Mouse (Mus musculus): ENCODE results near the gene 4930558K02Rik. TPM values are rescaled to one million over a fixed set of nuclear protein-coding genes. Genes with fewer than 3 reads are reported as not detected.

Gene 4930558K02Rik
- total and polyA plus RNA-seq, 3 experiments: not detected

- Histone ChIP-seq H3K9me3 (replicated peaks; ENCODE audit: low read length) (no peaks in the 10 kb centered on the region), H3K36me3 (replicated peaks in 1 of 2; ENCODE audit: control insufficient read depth in 1 of 2, insufficient read depth in 1 of 2, low read length in 1 of 2) (no peaks in the 10 kb centered on the region), H3K27ac (ENCODE audit: insufficient read depth, low read depth) (no peak overlapping the region), H3K27me3 (replicated peaks) (no peaks in the 10 kb centered on the region), H3K79me2 (replicated peaks; ENCODE audit: control insufficient read depth, extremely low read depth, insufficient read depth, poor library complexity, severe bottlenecking) (no peaks in the 10 kb centered on the region), H3K4me1 (ENCODE audit: control insufficient read depth in 1 of 2, insufficient read depth in 2 of 2) (peaks cover 29 to 71% of the 10 kb centered on the region in 2 experiments), H3K9ac (ENCODE audit: insufficient read depth, low read depth) (no peak overlapping the region), H3K4me2 (ENCODE audit: insufficient read depth, low read depth, poor library complexity, severe bottlenecking) (peak overlapping the region; percentile 3; the same call in 1 of the 2 replicates), H3K4me3 (replicated peaks in 1 of 3; ENCODE audit: low read depth in 2 of 3, low read length in 2 of 3, poor library complexity in 1 of 3) (no peak overlapping the region)
- in situ Hi-C loops (cut with MboI; ENCODE audit: low pct_ligation_motif_present, low pct_unique_long_range_greater_than_20kb, low sequenced_read_pairs): no loop called here
- peak; percentile 79 for DNase-seq (ENCODE audit: extremely low read depth)
- dilution Hi-C loops (cut with MboI; ENCODE audit: extremely low pct_ligation_motif_present, extremely low pct_unique_long_range_greater_than_20kb, low sequenced_read_pairs): no loop called here
- TF ChIP-seq PAX5 (IDR thresholded peaks at IDR 0.05; ENCODE audit: low read length) (no peak), TBP (conservative IDR thresholded peaks at IDR 0.05; ENCODE audit: low read depth, low read length) (no peak), NELFE (IDR thresholded peaks at IDR 0.05; ENCODE audit: low read depth, low read length) (no peak), EP300 (IDR thresholded peaks at IDR 0.05; ENCODE audit: low read length) (no peak), CHD1 (IDR thresholded peaks at IDR 0.05; ENCODE audit: low read depth, low read length) (0 out of 2 replicates have a peak, but pooled peaks have one; percentile 55), MEF2A (IDR thresholded peaks at IDR 0.05; ENCODE audit: borderline replicate concordance, low read depth, low read length) (no peak), ZNF384 (IDR thresholded peaks at IDR 0.05; ENCODE audit: low read depth, low read length) (no peak), MAFK (IDR thresholded peaks at IDR 0.05; ENCODE audit: insufficient replicate concordance, low read length) (peak; percentile 32; the same call in 1 of the 2 replicates), KAT2A (IDR thresholded peaks at IDR 0.05; ENCODE audit: insufficient replicate concordance, low read length) (no peak), RAD21 (IDR thresholded peaks at IDR 0.05; ENCODE audit: low read depth, low read length) (no peak), MAX (IDR thresholded peaks at IDR 0.05; ENCODE audit: low read length) (no peak), MYC (IDR thresholded peaks at IDR 0.05; ENCODE audit: low read depth, low read length) (0 out of 2 replicates have a peak, but pooled peaks have one; percentile 16)
Observed at GRCm38 (mm10) chr1:161896130-161896529, 83.3 kb downstream of the 4930558K02Rik start.

- no peak for TF ChIP-seq ZKSCAN1 (IDR thresholded peaks at IDR 0.05; ENCODE audit: borderline replicate concordance, low read depth, low read length)
- no peak for TF ChIP-seq CHD1 (IDR thresholded peaks at IDR 0.05; ENCODE audit: low read depth, low read length)
- TF ChIP-seq NELFE (IDR thresholded peaks at IDR 0.05; ENCODE audit: low read depth, low read length): no peak
- no peak for TF ChIP-seq ZC3H11A (IDR thresholded peaks at IDR 0.05; ENCODE audit: low read depth, low read length)
- TF ChIP-seq USF1 (IDR thresholded peaks at IDR 0.05; ENCODE audit: low read depth, low read length): no peak
- no peak for TF ChIP-seq MAX (IDR thresholded peaks at IDR 0.05; ENCODE audit: low read length)
- TF ChIP-seq RCOR1 (conservative IDR thresholded peaks at IDR 0.05; ENCODE audit: low read depth, low read length): no peak
- TF ChIP-seq ZNF384 (IDR thresholded peaks at IDR 0.05; ENCODE audit: low read depth, low read length): no peak
- no peak for TF ChIP-seq MEF2A (IDR thresholded peaks at IDR 0.05; ENCODE audit: borderline replicate concordance, low read depth, low read length)
- no peak for TF ChIP-seq PAX5 (IDR thresholded peaks at IDR 0.05; ENCODE audit: low read length)
- no peak for TF ChIP-seq CTCF (conservative IDR thresholded peaks at IDR 0.05 in 1 of 2, IDR thresholded peaks at IDR 0.05 in 1 of 2; ENCODE audit: low read depth in 2 of 2, low read length in 2 of 2)
- no peak for TF ChIP-seq ELF1 (IDR thresholded peaks at IDR 0.05; ENCODE audit: low read depth, low read length)
- no peak for TF ChIP-seq MXI1 (IDR thresholded peaks at IDR 0.05; ENCODE audit: low read depth, low read length)
- TF ChIP-seq IRF4 (IDR thresholded peaks at IDR 0.05; ENCODE audit: low read depth, low read length): no peak
- TF ChIP-seq MYC (IDR thresholded peaks at IDR 0.05; ENCODE audit: low read depth, low read length): no peak
- no peak for TF ChIP-seq SMC3 (IDR thresholded peaks at IDR 0.05; ENCODE audit: low read depth, low read length)
- Histone ChIP-seq H3K27me3 (replicated peaks) (no peaks in the 10 kb centered on the region), H3K9ac (ENCODE audit: insufficient read depth, low read depth) (no peak overlapping the region), H3K4me2 (ENCODE audit: insufficient read depth, low read depth, poor library complexity, severe bottlenecking) (no peak overlapping the region), H3K36me3 (replicated peaks in 1 of 2; ENCODE audit: control insufficient read depth in 1 of 2, insufficient read depth in 1 of 2, low read length in 1 of 2) (no peaks in the 10 kb centered on the region), H3K9me3 (replicated peaks; ENCODE audit: low read length) (no peaks in the 10 kb centered on the region), H3K4me3 (replicated peaks in 1 of 3; ENCODE audit: low read depth in 2 of 3, low read length in 2 of 3, poor library complexity in 1 of 3) (no peak overlapping the region), H3K79me2 (replicated peaks; ENCODE audit: control insufficient read depth, extremely low read depth, insufficient read depth, poor library complexity, severe bottlenecking) (no peaks in the 10 kb centered on the region), H3K27ac (ENCODE audit: insufficient read depth, low read depth) (no peak overlapping the region), H3K4me1 (ENCODE audit: control insufficient read depth in 1 of 2, insufficient read depth in 2 of 2) (peaks cover 26 to 73% of the 10 kb centered on the region in 2 experiments)
- dilution Hi-C loops (cut with MboI; ENCODE audit: extremely low pct_ligation_motif_present, extremely low pct_unique_long_range_greater_than_20kb, low sequenced_read_pairs): no loop called here
- no peak for DNase-seq (ENCODE audit: extremely low read depth)
- in situ Hi-C loops (cut with MboI; ENCODE audit: low pct_ligation_motif_present, low pct_unique_long_range_greater_than_20kb, low sequenced_read_pairs): no loop called here
Observed at GRCm38 (mm10) chr1:161895014-161895413, 84.4 kb downstream of the 4930558K02Rik start.
